In genomic region chr6:53982612-53983011, GRCm38 (mm10) we compare ENCODE assay signal across 12 mouse cellular contexts. TPM values are rescaled to one million over a fixed set of nuclear protein-coding genes. Genes with fewer than 3 reads are reported as not detected.
DNase-seq lines count a peak whose midpoint lies in the region; ATAC-seq lines count a peak whose summit lies in the region.
"Had no signal": no experiment of that assay in that cellular context is flagged by ENCODE, and none has a peak within 500 bp of the region (broad histone marks: within the 10 kb centered on the region; RNA-seq: fewer than 3 reads in every experiment).

No protein-coding gene starts in this region.

- peak; percentile 11 to 25 for DNase-seq in kidney, postnatal 36 days
- no peak for DNase-seq in kidney, postnatal 4 days
- peak; percentile 31 for DNase-seq in ES-CJ7 (ENCODE audit: low read depth, low spot score)
- DNase-seq in embryonic facial prominence, embryonic 11.5 days (ENCODE audit: low spot score): peak; percentile 49
- peak; percentile 65 for DNase-seq in retina, embryonic 14.5 days (ENCODE audit: low spot score)
- no peak for DNase-seq in cerebellum, adult 9-10 months
- DNase-seq: adrenal gland, adult 2 months; heart, adult 18-20 months; kidney, adult 9 months had no signal

- ATAC-seq in embryonic facial prominence, embryonic 11.5 days (replicated peaks; ENCODE audit: insufficient number of reproducible peaks, low FRiP score, low TSS enrichment, low read depth): no peak
- no peak for ATAC-seq in erythroblast, adult 5-6 weeks (replicated peaks; ENCODE audit: low FRiP score, poor library complexity, severe bottlenecking)
- ATAC-seq in midbrain, embryonic 15.5 days (replicated peaks): no peak
- ATAC-seq: forebrain, embryonic 15.5 days had no signal

- 45% methylated on average over 4 of the region's 4 CpGs for WGBS in embryonic facial prominence, embryonic 11.5 days
- 73% methylated on average over 4 of the region's 4 CpGs for WGBS in midbrain, embryonic 15.5 days

- H3K27ac ChIP-seq in embryonic facial prominence, embryonic 11.5 days (replicated peaks; ENCODE audit: low read depth, low read length): no peak overlapping the region
- H3K27ac ChIP-seq in midbrain, embryonic 15.5 days: no peak overlapping the region
- H3K27ac ChIP-seq: forebrain, embryonic 15.5 days had no signal

- no peaks in the 10 kb centered on the region for H3K9me3 ChIP-seq in embryonic facial prominence, embryonic 11.5 days (replicated peaks; ENCODE audit: control insufficient read depth, low read length)
- H3K9me3 ChIP-seq in midbrain, embryonic 15.5 days: no peaks in the 10 kb centered on the region
- H3K9me3 ChIP-seq: forebrain, embryonic 15.5 days had no signal

- no peak overlapping the region for H3K4me3 ChIP-seq in embryonic facial prominence, embryonic 11.5 days (ENCODE audit: low read depth, low read length)
- no peak overlapping the region for H3K4me3 ChIP-seq in midbrain, embryonic 15.5 days
- H3K4me3 ChIP-seq: forebrain, embryonic 15.5 days had no signal

- no peaks in the 10 kb centered on the region for H3K27me3 ChIP-seq in embryonic facial prominence, embryonic 11.5 days (ENCODE audit: control insufficient read depth, insufficient read depth, low read length)
- H3K27me3 ChIP-seq in midbrain, embryonic 15.5 days (replicated peaks): no peaks in the 10 kb centered on the region
- H3K27me3 ChIP-seq: forebrain, embryonic 15.5 days had no signal

- H3K9ac ChIP-seq in embryonic facial prominence, embryonic 11.5 days (replicated peaks; ENCODE audit: low read length): no peak overlapping the region
- H3K9ac ChIP-seq in midbrain, embryonic 15.5 days: no peak overlapping the region
- H3K9ac ChIP-seq: forebrain, embryonic 15.5 days had no signal

- H3K36me3 ChIP-seq in embryonic facial prominence, embryonic 11.5 days (replicated peaks; ENCODE audit: control insufficient read depth, insufficient read depth, low read depth, low read length): no peaks in the 10 kb centered on the region
- no peaks in the 10 kb centered on the region for H3K36me3 ChIP-seq in midbrain, embryonic 15.5 days (replicated peaks)
- H3K36me3 ChIP-seq: forebrain, embryonic 15.5 days had no signal

- peaks cover 3% of the 10 kb centered on the region for H3K4me1 ChIP-seq in embryonic facial prominence, embryonic 11.5 days (ENCODE audit: control insufficient read depth, insufficient read depth, low read length)
- H3K4me1 ChIP-seq in midbrain, embryonic 15.5 days: no peaks in the 10 kb centered on the region
- H3K4me1 ChIP-seq: forebrain, embryonic 15.5 days had no signal

- H3K4me2 ChIP-seq in embryonic facial prominence, embryonic 11.5 days (ENCODE audit: low read depth, low read length): no peak overlapping the region
- H3K4me2 ChIP-seq in midbrain, embryonic 15.5 days: no peak overlapping the region
- H3K4me2 ChIP-seq: forebrain, embryonic 15.5 days had no signal

RNA-seq across cellular contexts. Expression of gene Cpvl, which starts 4.1 kb away (rescaled TPM):
- 0.18 TPM in 1 of 2 replicates, not detected in the other for polyA plus RNA-seq in embryonic facial prominence, embryonic 11.5 days (2014; fragmentation: Nextera tagmentation; extraction: Ambion mirVana)
- not detected in 2 replicates for total RNA-seq in erythroblast, adult 5-6 weeks (2015; ENCODE audit: low replicate concordance)
- total RNA-seq in erythroblast, adult 5-6 weeks (2017; ENCODE audit: low replicate concordance): not detected in 2 replicates
- not detected in 2 replicates for polyA plus RNA-seq in midbrain, embryonic 15.5 days (2015; fragmentation: Nextera tagmentation; extraction: Ambion mirVana)
- total RNA-seq: adrenal gland, adult 2 months; heart, adult 18-20 months had no signal
- polyA plus RNA-seq: adrenal gland, adult 2 months; forebrain, embryonic 15.5 days had no signal

RNA-seq across cellular contexts. Expression of gene Chn2, which starts 56.7 kb away (rescaled TPM):
- 14.0 and 18.0 TPM in 2 replicates for polyA plus RNA-seq in embryonic facial prominence, embryonic 11.5 days (2014; fragmentation: Nextera tagmentation; extraction: Ambion mirVana)
- 2.3 and 7.3 TPM in 2 replicates for total RNA-seq in erythroblast, adult 5-6 weeks (2015; ENCODE audit: low replicate concordance)
- total RNA-seq in erythroblast, adult 5-6 weeks (2017; ENCODE audit: low replicate concordance): 1.8 and 2.5 TPM in 2 replicates
- polyA plus RNA-seq in midbrain, embryonic 15.5 days (2015; fragmentation: Nextera tagmentation; extraction: Ambion mirVana): 34.0 and 37.5 TPM in 2 replicates

Comparison
In these comparisons a context has a peak if more than half of its experiments do, and no peak if none do; other contexts are left out.
1. DNase-seq: peak in kidney, postnatal 36 days (2 of 2), ES-CJ7 (single experiment), embryonic facial prominence, embryonic 11.5 days (single experiment) and retina, embryonic 14.5 days (single experiment); none in kidney, postnatal 4 days (0 of 2) and cerebellum, adult 9-10 months (single experiment).